Mouse (Mus musculus): ENCODE data around the gene Fan1. TPM values are rescaled to one million over a fixed set of nuclear protein-coding genes. Genes with fewer than 3 reads are reported as not detected.

Fan1 gene
- polyA plus RNA-seq, 1 experiment: 0.04 TPM

DNA sequence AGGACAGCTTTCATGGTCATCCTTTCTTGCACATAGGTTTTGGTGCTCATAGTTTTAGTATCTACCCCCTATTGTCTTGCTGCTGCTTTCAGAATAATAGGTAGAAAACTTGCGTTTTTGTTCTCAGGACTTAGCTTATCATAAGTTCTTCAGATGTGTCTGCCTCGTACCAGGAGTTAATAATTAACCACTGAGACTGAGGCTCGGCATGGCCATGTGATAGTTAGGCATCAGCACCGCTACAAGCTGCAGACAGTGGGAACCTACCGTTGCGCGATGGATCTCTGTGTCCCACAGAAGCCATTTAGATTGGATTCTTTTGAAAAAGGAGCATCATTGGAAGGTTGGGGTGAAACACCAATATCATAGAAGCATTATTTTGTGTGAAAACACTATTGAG lies 61.1 kb downstream of the Fan1 start:
- H3K4me3 ChIP-seq (replicated peaks): no peak overlapping the region
- TF ChIP-seq GATA1 (IDR thresholded peaks at IDR 0.05; ENCODE audit: low read length): no peak
- TF ChIP-seq TAL1 (IDR thresholded peaks at IDR 0.05; ENCODE audit: low read length): no peak
- H3K9me3 ChIP-seq (ENCODE audit: control insufficient read depth, low read length): no peaks in the 10 kb centered on the region
- no peaks in the 10 kb centered on the region for H3K4me1 ChIP-seq (ENCODE audit: control insufficient read depth)
- no peaks in the 10 kb centered on the region for H3K27me3 ChIP-seq (ENCODE audit: control insufficient read depth)
- H3K36me3 ChIP-seq (ENCODE audit: control insufficient read depth): peaks cover 2% of the 10 kb centered on the region; the same call in 1 of the 2 replicates

- H3K9me3 ChIP-seq (ENCODE audit: control insufficient read depth, low read length): no peaks in the 10 kb centered on the region
- TF ChIP-seq TAL1 (IDR thresholded peaks at IDR 0.05; ENCODE audit: low read length) (no peak), GATA1 (IDR thresholded peaks at IDR 0.05; ENCODE audit: low read length) (no peak)
- no peak overlapping the region for H3K4me3 ChIP-seq (replicated peaks)
- no peaks in the 10 kb centered on the region for H3K27me3 ChIP-seq (ENCODE audit: control insufficient read depth)
- no peaks in the 10 kb centered on the region for H3K4me1 ChIP-seq (ENCODE audit: control insufficient read depth)
- no peaks in the 10 kb centered on the region; the same call in 1 of the 2 replicates for H3K36me3 ChIP-seq (ENCODE audit: control insufficient read depth)
Observed at GRCm38 (mm10) chr7:64310756-64311155, 63.1 kb downstream of the Fan1 start.

DNA sequence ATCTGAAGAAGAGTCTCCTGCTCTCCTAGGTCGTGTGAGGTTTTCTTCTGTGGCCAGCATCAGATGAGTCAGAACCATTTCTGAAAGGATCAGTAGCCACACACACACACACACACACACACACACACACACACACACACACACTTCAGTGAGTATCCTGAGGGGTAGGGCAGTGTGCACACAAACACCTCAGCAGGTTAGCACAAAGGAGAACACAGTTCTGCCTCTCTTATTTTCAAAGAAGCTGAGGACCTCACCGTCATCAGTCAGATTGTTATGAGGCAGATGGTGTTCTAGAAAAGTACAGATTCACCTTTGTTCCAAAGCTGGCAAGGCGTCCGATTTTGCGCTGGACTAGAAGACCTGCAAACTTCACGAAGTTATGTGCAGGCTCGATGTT lies 63.7 kb downstream of the Fan1 start:
- Histone ChIP-seq H3K4me3 (replicated peaks) (no peak overlapping the region), H3K4me1 (ENCODE audit: control insufficient read depth) (no peaks in the 10 kb centered on the region), H3K36me3 (ENCODE audit: control insufficient read depth) (no peaks in the 10 kb centered on the region; the same call in 1 of the 2 replicates), H3K27me3 (ENCODE audit: control insufficient read depth) (no peaks in the 10 kb centered on the region), H3K9me3 (ENCODE audit: control insufficient read depth, low read length) (no peaks in the 10 kb centered on the region)
- TF ChIP-seq GATA1 (IDR thresholded peaks at IDR 0.05; ENCODE audit: low read length) (no peak), TAL1 (IDR thresholded peaks at IDR 0.05; ENCODE audit: low read length) (no peak)

Other genes starting within 250 kb of the Fan1 start
- 0.01 TPM in 1 of 2 replicates, not detected in the other for gene Trpm1, start 220.3 kb downstream of the Fan1 start, polyA plus RNA-seq (2012)
- gene Mtmr10, start 86.4 kb downstream of the Fan1 start, polyA plus RNA-seq (2012): 0.02 and 0.03 TPM in 2 replicates
- 0.21 and 0.35 TPM in 2 replicates for gene Mphosph10, start 18.2 kb upstream of the Fan1 start, polyA plus RNA-seq (2012)
- gene Mcee, start 18.5 kb upstream of the Fan1 start, polyA plus RNA-seq (2012): 0.24 and 0.35 TPM in 2 replicates
- gene Apba2, start 127.6 kb upstream of the Fan1 start, polyA plus RNA-seq (2012): not detected in 2 replicates

Measured in erythroblast, embryonic 14.5 days (primary cell).